Mouse (Mus musculus) heart, adult 9 months (tissue): ENCODE results near the gene Chst11.
"Not testable (repeated sequence)": the region's sequence is repeated elsewhere in the genome, so short reads cannot be mapped to it uniquely, and the experiment has no call there.

Source experiments
- DNase-seq, 2 experiments: peaks; one replicate each; pipeline ENCODE4 v3.0.0; 2022; ENCODE audit warnings: low spot score in 2 of 2

The Chst11 gene

GRCm38 (mm10) chr10:83107921-83108738 is 122.8 kb downstream of the Chst11 start:
- DNase-seq = no peak

GRCm38 (mm10) chr10:83108946-83109345 is 123.6 kb downstream of the Chst11 start:
- no peak for DNase-seq

GRCm38 (mm10) chr10:83111046-83111445 is 125.7 kb downstream of the Chst11 start:
- no peak for DNase-seq

GRCm38 (mm10) chr10:83112345-83112744 is 127.0 kb downstream of the Chst11 start:
- no peak for DNase-seq

GRCm38 (mm10) chr10:83114564-83114963 is 129.3 kb downstream of the Chst11 start:
- no peak for DNase-seq

- DNase-seq = no peak
Observed at GRCm38 (mm10) chr10:83116889-83117288, 131.6 kb downstream of the Chst11 start.

GRCm38 (mm10) chr10:83117851-83118250 is 132.6 kb downstream of the Chst11 start:
- DNase-seq = no peak

- peak in 1 of 2 experiments; percentile 16 for DNase-seq
Observed at GRCm38 (mm10) chr10:83118613-83119012, 133.3 kb downstream of the Chst11 start.

- DNase-seq = no peak
Observed at GRCm38 (mm10) chr10:83119016-83119415, 133.7 kb downstream of the Chst11 start.

GRCm38 (mm10) chr10:83119461-83119860 is 134.2 kb downstream of the Chst11 start:
- DNase-seq = not testable (repeated sequence)

- DNase-seq = no peak
Observed at GRCm38 (mm10) chr10:83119909-83120308, 134.6 kb downstream of the Chst11 start.

GRCm38 (mm10) chr10:83120938-83121337 is 135.6 kb downstream of the Chst11 start:
- no peak for DNase-seq

GRCm38 (mm10) chr10:83124560-83124959 is 139.3 kb downstream of the Chst11 start:
- no peak for DNase-seq

GRCm38 (mm10) chr10:83126447-83126846 is 141.1 kb downstream of the Chst11 start:
- no peak for DNase-seq

- no peak for DNase-seq
Observed at GRCm38 (mm10) chr10:83128435-83128834, 143.1 kb downstream of the Chst11 start.

- no peak for DNase-seq
Observed at GRCm38 (mm10) chr10:83129624-83130218, 144.4 kb downstream of the Chst11 start.

- no peak for DNase-seq
Observed at GRCm38 (mm10) chr10:83130611-83131010, 145.3 kb downstream of the Chst11 start.

- DNase-seq = no peak
Observed at GRCm38 (mm10) chr10:83131884-83132283, 146.6 kb downstream of the Chst11 start.

- no peak for DNase-seq
Observed at GRCm38 (mm10) chr10:83133866-83134570, 148.7 kb downstream of the Chst11 start.

- DNase-seq = no peak
Observed at GRCm38 (mm10) chr10:83134896-83135295, 149.6 kb downstream of the Chst11 start.

- DNase-seq = no peak
Observed at GRCm38 (mm10) chr10:83135963-83136362, 150.7 kb downstream of the Chst11 start.

GRCm38 (mm10) chr10:83137103-83137502 is 151.8 kb downstream of the Chst11 start:
- DNase-seq = no peak

GRCm38 (mm10) chr10:83139276-83139675 is 154.0 kb downstream of the Chst11 start:
- no peak for DNase-seq
